Mouse (Mus musculus) ovary, postnatal 14 days (tissue): ENCODE measurements around the gene Cops8.

Experiments
- DNase-seq: peaks from one replicate; pipeline ENCODE4 v3.0.0; 2022; ENCODE audit warnings: low spot score

Cops8 gene

DNA sequence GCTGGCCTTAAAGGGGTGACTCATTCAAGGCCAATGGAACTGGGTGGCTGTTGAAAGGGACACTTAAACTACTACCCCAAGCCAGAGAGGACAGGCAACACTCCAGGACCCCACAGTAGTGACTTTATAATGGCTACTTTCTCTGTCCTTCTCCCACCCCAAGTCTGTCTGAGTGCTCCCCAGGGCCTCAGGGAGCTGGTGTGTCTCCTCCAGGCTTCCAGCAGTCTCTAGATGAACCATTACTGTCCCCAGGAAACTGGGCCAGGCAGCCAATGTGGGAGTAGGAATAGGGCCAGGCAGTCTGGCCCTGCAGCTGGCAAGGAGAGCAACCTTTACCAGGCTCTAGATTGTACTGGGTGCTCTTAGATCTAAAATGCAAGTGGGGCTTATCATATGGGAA, 49.0 kb downstream of the Cops8 start:
- DNase-seq = no peak

DNA sequence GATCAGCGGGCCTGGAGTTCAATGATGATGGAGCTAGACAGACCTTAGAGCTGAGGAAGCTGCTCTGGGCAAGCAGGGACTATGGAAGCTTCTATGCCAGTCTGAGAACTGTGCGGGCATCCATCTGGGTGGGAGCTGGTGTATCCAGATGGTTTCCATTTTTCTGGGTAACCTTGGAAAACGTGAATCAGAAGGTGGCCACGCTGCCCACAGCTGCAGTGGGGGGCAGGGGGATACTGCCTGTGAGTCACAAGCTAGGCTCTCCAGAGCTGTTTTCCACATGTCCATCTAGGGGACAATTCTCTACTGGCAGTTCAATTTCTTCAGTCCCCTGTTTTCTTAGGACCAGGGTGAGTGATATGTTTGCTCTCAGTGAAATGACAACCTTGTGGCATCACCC, 49.8 kb downstream of the Cops8 start:
- no peak for DNase-seq

DNA sequence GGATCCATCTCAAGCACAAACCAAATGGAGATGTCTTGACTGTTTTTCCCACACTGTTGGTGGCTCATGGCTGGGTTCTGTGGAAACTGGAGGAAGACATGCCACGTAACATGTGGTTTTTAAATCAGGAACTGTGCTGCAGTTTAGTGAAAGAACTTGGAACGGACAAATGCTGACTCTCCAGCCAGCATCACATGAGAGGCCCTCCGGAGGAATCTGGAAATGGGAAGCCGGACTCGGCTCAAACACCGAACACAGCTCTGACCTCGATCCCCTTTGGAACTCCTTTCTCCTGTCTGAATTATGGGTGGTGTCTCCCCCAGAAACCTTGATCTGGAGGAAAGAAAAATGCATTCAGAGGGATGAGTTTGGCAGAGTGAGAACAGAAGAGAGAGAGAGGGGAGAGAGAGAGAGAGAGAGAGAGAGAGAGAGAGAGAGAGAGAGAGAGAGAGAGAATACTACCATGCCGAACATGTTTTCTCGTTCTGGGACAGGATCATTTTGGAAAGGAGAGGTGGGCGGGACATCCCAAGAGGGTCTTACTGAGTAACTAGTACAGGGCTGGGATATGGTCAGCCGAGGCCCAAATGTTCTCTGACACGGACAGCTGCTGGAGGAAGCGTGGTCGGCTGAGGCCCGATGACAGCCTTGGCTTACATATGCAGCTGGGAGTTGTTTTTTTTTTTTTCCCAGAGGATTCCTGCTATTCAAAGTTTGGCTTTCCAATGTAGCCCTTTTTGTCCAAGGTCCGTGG, 53.9 kb downstream of the Cops8 start:
- DNase-seq = no peak

DNA sequence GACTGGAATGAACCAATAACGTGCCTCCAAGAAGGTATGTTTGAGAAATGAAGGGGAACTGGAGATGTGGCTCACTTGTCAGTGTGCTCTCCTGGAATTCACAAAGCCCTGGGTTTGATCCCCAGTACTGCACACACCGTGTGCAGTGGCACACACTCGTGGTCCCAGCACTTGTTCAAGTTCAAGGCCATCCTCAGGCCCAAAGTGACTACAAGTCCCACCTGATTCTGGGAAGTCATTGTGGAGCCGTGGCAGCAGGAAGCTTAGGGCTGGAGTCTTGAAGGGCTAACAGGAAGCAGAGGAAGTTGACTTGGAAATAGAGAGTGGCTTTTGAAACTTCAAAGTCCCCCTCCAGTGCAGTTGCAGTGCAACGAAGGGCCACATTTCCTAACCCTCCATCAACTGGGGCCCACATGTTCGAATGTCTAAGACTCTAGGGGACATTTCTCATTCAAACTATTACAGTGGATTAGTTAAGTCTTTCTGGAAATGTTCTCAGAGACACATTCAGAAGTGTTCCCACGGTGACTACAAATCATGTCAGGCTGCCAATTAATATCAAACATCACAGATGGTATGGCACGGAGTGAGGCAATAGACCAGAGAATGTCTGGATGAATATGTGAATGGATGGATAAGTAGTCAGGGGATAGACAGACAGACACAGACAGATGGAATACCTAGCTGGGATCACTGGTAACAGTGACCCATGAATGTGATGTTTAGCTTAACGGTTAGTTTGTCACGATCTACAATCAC, 54.7 kb downstream of the Cops8 start:
- no peak for DNase-seq

DNA sequence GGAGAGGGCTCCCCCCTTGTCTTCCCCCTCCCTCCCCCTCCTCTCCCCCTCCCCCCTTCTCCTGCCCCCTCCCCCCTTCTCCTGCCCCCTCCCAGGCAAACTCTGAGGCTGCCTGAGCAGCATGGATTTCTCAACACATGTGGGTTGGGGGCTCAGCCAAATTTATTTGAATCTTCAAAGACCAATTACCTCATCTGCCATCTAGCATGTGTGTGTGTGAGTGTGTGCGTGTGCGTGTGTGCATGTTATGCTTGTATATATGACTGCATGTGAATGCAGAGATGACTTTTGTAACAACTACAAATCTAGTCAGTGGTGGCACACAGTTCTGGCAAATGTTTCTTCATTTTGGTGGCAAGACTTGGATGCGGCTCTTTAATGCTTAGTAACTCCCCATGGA, 55.8 kb downstream of the Cops8 start:
- DNase-seq = no peak

- no peak for DNase-seq
These were observed 57.4 kb downstream of the Cops8 start for GRCm38 (mm10) chr1:90660150-90660549.

DNA sequence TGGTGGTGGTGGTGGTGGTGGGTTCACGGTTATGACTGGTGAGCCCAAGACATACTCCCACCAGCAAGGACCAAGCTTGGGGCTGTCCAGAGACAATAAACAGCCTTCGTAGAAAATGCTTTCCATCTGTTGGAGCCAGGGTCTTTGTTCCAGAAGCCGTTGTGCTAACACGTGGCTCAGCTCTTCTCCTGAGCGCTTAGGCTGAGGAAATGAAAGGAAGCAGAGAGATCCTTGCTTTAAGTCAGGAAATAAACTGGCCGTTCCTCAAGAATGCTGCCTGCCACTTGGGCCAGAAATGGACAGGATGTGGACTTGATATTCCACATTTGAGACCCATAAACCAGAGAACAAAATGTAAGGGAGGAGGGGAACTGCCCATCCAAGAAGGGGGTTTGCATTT, 59.7 kb downstream of the Cops8 start:
- DNase-seq = no peak
